Mouse (Mus musculus) embryonic facial prominence, embryonic 12.5 days (tissue): ENCODE measurements at regions not wholly inside any gene's neighbourhood (a gene's known extent, or its start where the extent isn't known, plus 50 kb on each side); places are given as distances from the start of the nearest gene placed in this dataset.

Source experiments
- ATAC-seq: fragments of 200-750 bp; cut with Nextera tagmentation; 2 replicates; pipeline ENCODE4 v1.8.0; 2017; ENCODE audit not compliant: insufficient number of reproducible peaks, insufficient read depth, low FRiP score, low TSS enrichment
- H3K27ac ChIP-seq: fragments of 300-500 bp; sonication (generic); 2 replicates; pipeline ENCODE4 v1.5.1; 2016; ENCODE audit warnings: mild to moderate bottlenecking
- H3K27me3 ChIP-seq: fragments of 300-500 bp; sonication (generic); 2 replicates; pipeline ENCODE4 v1.6.1; 2016; ENCODE audit warnings: mild to moderate bottlenecking, moderate library complexity
- H3K36me3 ChIP-seq: fragments of 300-500 bp; sonication (generic); 2 replicates; pipeline ENCODE4 v1.6.1; 2016; ENCODE audit warnings: mild to moderate bottlenecking
- H3K4me1 ChIP-seq: fragments of 300-500 bp; sonication (generic); 2 replicates; pipeline ENCODE4 v1.6.1; 2016
- H3K4me2 ChIP-seq: fragments of 300-500 bp; sonication (generic); replicated peaks from 2 replicates; pipeline ENCODE4 v1.6.1; 2016; ENCODE audit warnings: mild to moderate bottlenecking, moderate library complexity
- H3K4me3 ChIP-seq: fragments of 300-500 bp; sonication (generic); 2 replicates; pipeline ENCODE4 v1.5.1; 2016; ENCODE audit warnings: mild to moderate bottlenecking
- H3K9ac ChIP-seq: fragments of 300-500 bp; sonication (generic); 2 replicates; pipeline ENCODE4 v1.6.1; 2016; ENCODE audit warnings: mild to moderate bottlenecking, moderate library complexity
- H3K9me3 ChIP-seq: fragments of 300-500 bp; sonication (generic); 2 replicates; pipeline ENCODE4 v1.6.1; 2016; ENCODE audit warnings: mild to moderate bottlenecking, moderate library complexity
- WGBS: fragments of 180-500 bp; shearing (Covaris S2); methylation state at CpG from one replicate; pipeline ENCODE4 v1.1.7; 2016; 5-methylcytosine and 5-hydroxymethylcytosine counted together

DNA sequence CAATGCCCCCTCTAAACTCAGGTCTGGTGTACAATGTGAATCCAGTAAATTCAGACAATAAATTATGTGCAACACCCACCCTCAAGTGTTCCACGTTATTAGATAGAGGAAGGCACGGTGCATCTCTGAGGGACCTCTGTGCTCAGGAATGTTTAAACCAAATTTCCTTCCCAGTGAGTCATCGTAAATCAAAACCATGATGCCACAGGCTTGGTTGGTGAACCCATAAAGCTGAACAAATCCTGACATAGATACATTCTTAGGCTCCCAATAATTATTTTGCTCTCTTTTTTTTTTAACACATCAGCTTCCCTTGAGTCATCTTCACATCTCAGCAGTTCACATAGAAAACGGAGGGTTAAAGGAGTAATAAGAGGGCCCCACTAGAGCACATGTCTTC, 173.6 kb upstream of the Zpld1 start:
- 72% methylated on average over 4 of the region's 4 CpGs for whole genome bisulfite sequencing
- Histone ChIP-seq H3K27me3 (no peaks in the 10 kb centered on the region), H3K27ac (no peak overlapping the region), H3K4me2 (no peak overlapping the region), H3K4me3 (no peak overlapping the region), H3K9ac (no peak overlapping the region), H3K4me1 (no peaks in the 10 kb centered on the region), H3K36me3 (no peaks in the 10 kb centered on the region), H3K9me3 (no peaks in the 10 kb centered on the region)
- ATAC-seq, result no peak

DNA sequence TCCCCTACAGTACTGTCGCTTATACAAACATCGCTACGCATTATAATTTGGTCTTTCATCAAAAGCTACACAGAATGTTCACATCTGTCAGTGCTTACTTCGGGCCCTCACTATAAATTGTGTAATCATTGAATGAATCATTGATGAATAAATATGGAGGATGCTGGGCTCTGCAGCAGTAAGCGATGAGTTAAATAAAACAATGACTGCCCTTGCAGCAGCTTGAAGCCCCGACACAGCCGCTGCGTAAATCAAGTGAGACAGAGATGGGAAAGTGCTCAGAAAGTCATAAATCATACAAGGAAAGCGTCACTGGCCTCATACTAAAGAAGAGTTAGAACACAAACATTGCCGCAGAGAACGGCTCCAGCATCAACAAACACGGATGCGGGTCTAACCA, 172.9 kb upstream of the Zpld1 start:
- Histone ChIP-seq H3K9ac (no peak overlapping the region), H3K4me3 (no peak overlapping the region), H3K4me2 (no peak overlapping the region), H3K27me3 (no peaks in the 10 kb centered on the region), H3K4me1 (no peaks in the 10 kb centered on the region), H3K36me3 (no peaks in the 10 kb centered on the region), H3K27ac (no peak overlapping the region), H3K9me3 (no peaks in the 10 kb centered on the region)
- no peak for ATAC-seq
- 77% methylated on average over 13 of the region's 13 CpGs for WGBS

DNA sequence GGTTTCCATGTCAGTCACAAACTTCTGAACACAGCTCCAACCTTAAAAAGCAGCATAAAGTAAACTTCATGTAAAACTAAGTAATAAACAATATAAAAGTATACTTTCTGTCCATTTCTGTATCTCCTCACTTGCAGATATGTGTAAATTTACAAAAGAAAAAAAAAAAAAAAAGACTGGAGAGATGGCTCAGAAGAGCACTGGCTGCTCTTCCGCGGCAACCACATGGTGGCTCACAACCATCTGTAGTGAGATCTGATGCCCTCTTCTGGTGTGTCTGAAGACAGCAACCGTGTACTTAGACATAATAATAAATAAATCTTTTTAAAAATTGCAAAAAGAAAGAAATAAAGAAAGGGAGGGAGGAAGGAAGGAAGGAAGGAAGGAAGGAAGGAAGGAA, 171.9 kb upstream of the Zpld1 start:
- Histone ChIP-seq H3K27me3 (no peaks in the 10 kb centered on the region), H3K36me3 (no peaks in the 10 kb centered on the region), H3K4me1 (no peaks in the 10 kb centered on the region), H3K4me3 (no peak overlapping the region), H3K9ac (no peak overlapping the region), H3K4me2 (no peak overlapping the region), H3K9me3 (no peaks in the 10 kb centered on the region), H3K27ac (no peak overlapping the region)
- 58% methylated on average over 3 of the region's 3 CpGs for WGBS
- no peak for ATAC-seq

DNA sequence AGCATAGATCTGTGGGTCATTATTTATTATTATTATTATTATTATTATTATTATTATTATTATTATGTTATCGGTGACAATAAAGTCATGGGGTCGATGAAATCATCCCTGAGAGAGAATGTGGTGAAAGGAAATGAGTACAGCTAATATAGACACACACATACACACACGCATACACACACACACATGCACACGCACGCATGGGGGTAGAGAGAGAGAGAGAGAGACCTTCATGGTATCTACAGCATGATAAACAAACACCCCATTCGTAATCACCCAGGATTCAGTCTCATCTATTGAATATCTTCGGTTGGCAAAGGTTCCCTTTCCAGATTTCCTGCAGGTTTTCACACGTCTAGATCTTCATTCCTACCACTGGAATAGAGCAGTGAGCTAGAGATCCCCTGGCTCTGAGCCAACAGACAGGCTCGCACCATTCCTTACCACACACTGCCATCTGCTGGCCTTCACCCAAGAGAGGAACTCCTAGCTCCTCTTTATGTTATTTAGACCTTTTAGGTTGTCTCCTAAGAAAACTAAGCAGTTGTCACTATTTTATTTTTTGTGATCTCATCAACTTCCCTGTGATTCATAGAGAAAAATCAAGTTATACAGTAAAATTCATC, 171.2 kb upstream of the Zpld1 start:
- 0 out of 2 replicates have a peak, but pooled peaks have one; percentile 56 for ATAC-seq
- no peak overlapping the region for H3K9ac ChIP-seq
- WGBS, result 46% methylated on average over 9 of the region's 9 CpGs

DNA sequence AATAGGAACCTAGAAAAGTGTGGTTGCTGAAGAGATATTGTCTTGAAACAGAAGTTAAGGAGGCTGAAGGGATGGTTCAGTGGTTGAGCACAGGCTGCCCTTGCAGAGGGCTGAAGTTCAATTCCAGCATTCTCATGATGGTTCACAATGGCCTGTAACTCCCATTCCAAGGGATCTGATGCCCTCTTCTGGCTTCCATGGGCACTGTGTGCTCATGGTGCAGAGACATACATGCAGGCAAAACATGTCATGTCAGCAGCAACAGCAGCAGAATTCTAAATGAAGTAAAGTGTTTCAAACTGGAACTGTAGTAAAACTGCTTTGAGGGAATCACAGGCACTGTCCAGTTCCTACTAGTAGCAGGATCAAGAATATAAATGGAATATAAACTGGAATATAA, 162.7 kb upstream of the Zpld1 start:
- Histone ChIP-seq H3K4me2 (no peak overlapping the region), H3K9ac (no peak overlapping the region), H3K36me3 (no peaks in the 10 kb centered on the region), H3K27me3 (no peaks in the 10 kb centered on the region), H3K4me3 (no peak overlapping the region), H3K4me1 (no peaks in the 10 kb centered on the region), H3K9me3 (no peaks in the 10 kb centered on the region), H3K27ac (no peak overlapping the region)
- no peak for ATAC-seq

More for the DNA sequence above, 171.2 kb upstream of the Zpld1 start:
- no peak overlapping the region for H3K27ac ChIP-seq
- no peaks in the 10 kb centered on the region for H3K9me3 ChIP-seq
- H3K36me3 ChIP-seq, result no peaks in the 10 kb centered on the region
- H3K4me3 ChIP-seq, result no peak overlapping the region
- no peaks in the 10 kb centered on the region for H3K4me1 ChIP-seq
- no peaks in the 10 kb centered on the region for H3K27me3 ChIP-seq
- H3K4me2 ChIP-seq, result no peak overlapping the region

DNA sequence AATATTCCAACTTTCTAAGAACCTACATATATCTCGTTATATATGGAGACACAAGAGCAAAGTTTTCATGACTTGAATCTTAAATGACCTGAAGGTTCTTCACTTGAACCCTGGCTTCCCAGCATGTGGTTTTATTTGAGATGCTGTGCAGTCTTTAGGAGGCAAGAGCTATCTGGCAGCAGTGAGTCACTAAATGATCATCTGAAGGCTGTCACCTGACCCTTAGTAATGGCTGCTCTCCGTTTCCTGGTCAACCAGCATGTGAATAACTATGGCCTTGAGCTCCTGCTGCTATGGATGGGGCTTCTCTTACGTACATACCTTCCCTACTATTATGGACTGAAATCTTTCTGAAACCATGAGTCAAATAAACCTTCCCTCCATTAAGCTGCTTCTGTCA, 149.8 kb upstream of the Zpld1 start:
- WGBS, result 84% methylated on average over 3 of the region's 3 CpGs
- Histone ChIP-seq H3K27ac (no peak overlapping the region), H3K9ac (no peak overlapping the region), H3K27me3 (no peaks in the 10 kb centered on the region), H3K4me3 (no peak overlapping the region), H3K36me3 (no peaks in the 10 kb centered on the region), H3K4me2 (no peak overlapping the region), H3K4me1 (no peaks in the 10 kb centered on the region), H3K9me3 (no peaks in the 10 kb centered on the region)
- ATAC-seq, result no peak

DNA sequence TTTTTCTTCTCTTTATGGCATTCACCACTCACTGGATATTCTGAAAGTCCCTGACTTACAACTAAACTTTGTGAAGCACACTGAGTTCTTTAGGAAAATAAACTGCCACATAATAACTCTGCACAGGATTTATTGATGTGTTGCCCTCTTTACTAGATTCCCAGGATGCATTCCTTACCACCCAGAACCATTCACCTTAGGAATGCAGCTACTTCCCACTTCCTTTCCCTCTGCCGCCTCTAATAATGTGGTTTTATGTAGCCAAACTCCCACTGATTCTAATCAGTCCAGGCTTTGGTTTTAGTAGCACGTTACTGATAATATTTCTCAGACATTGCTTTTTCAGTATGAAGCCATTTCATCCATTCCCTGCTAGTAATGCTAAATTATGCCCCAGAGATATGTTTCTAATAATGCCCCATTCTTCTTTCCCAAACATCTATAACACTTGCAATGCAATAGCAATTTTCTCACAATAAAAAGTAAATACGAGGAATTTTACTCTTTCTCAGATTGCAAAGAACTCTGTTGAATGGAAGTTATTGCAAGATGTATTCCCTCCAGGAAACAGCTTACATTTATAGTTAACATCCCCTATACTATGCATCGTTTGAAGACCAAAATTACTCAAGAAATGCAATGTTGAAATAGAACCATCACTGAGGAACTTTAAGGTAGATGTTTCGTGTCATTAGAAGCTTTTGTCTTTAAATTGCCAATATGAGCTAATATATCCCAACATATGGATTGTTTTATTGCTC, 145.2 kb upstream of the Zpld1 start:
- no peak overlapping the region for H3K4me3 ChIP-seq
- no peak overlapping the region for H3K9ac ChIP-seq
- no peaks in the 10 kb centered on the region for H3K36me3 ChIP-seq
- no peak overlapping the region for H3K27ac ChIP-seq
- no peak for ATAC-seq
- WGBS, result 52% methylated on average over 5 of the region's 5 CpGs
- H3K27me3 ChIP-seq, result no peaks in the 10 kb centered on the region
- H3K4me2 ChIP-seq, result no peak overlapping the region
- no peaks in the 10 kb centered on the region for H3K4me1 ChIP-seq
- H3K9me3 ChIP-seq, result no peaks in the 10 kb centered on the region

DNA sequence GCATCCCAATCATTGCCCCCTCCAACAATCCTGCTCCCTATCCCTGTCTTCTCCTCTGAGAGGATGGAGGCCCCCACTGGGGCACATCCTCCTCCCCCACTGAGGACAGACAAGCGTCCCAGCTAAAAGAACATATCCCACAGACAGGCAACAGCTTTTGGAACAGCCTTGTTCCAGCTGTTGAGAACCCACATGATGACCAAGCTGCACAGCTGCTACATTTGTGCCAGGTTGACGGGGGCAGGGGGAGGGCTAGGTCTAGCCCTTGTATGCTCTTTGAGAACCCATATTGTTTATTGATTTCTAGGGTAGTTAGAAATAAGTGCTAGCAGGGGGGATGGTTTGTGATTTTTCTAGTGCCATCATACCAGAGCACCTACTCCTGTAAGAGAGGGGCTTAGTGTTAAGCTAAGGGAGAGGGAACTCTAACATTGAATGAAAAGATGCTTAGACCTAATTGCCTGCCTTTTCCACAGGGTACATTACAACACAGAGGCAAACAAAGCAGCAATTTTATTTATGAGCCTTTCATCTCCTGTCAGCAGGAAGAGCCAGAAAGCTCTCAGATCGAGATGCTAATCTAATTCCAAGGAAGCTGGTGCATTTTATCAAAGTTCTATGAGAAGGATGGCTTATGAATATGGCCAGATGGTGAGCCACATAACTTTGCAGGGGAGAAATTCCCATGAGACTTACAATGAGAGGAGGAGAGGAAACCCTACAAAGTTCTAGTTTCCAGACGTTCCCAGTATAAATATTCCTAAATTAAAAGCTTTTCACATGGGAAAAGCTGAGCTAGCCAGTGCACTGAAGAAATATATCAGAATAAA, 137.6 kb upstream of the Zpld1 start:
- no peaks in the 10 kb centered on the region for H3K4me1 ChIP-seq
- H3K9me3 ChIP-seq, result no peaks in the 10 kb centered on the region
- no peaks in the 10 kb centered on the region for H3K27me3 ChIP-seq
- 50% methylated on average over 4 of the region's 4 CpGs for WGBS
- H3K4me3 ChIP-seq, result no peak overlapping the region
- no peak overlapping the region for H3K4me2 ChIP-seq
- H3K27ac ChIP-seq, result no peak overlapping the region
- no peak for ATAC-seq
- no peaks in the 10 kb centered on the region for H3K36me3 ChIP-seq
- no peak overlapping the region for H3K9ac ChIP-seq

DNA sequence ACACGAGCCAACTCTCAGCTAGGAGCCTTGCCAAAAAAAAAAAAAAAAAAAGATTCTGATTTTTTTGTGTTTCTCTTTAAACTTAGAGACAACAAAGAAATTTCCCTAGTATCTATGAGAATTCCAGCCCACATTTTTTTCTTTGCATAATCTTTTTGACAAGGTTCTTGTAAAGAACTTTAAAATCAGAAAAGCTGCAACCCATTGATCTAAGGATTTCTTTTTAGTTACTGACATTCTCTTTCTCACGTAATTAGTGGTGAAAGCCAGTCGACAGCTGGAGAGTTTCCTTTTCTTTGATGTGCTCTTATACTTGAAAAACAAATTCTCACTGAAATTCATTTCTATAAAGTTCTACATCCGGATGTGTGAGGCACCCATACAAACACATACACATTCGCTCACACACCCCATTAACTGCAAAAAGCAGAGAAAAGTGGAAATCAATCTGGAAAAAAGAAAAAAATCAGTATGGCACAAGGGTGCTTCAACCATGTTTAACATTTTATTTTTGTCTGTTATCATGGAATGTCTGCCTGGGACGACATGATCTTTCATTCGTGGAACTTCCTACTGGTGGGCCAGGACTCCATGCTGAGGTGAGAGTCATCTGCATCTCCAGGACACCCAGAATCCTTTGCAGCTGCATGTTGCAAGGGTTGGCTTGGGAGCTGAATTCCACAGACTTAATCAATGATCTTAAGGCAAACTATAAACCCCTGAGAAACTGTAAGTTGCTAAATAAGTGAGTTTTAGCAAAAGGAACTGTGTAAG, 124.0 kb upstream of the Zpld1 start:
- Histone ChIP-seq H3K27ac (no peak overlapping the region), H3K27me3 (no peaks in the 10 kb centered on the region), H3K9ac (no peak overlapping the region), H3K9me3 (no peaks in the 10 kb centered on the region), H3K4me3 (no peak overlapping the region), H3K4me1 (no peaks in the 10 kb centered on the region), H3K36me3 (no peaks in the 10 kb centered on the region), H3K4me2 (no peak overlapping the region)
- WGBS, result 51% methylated on average over 7 of the region's 7 CpGs
- no peak for ATAC-seq

DNA sequence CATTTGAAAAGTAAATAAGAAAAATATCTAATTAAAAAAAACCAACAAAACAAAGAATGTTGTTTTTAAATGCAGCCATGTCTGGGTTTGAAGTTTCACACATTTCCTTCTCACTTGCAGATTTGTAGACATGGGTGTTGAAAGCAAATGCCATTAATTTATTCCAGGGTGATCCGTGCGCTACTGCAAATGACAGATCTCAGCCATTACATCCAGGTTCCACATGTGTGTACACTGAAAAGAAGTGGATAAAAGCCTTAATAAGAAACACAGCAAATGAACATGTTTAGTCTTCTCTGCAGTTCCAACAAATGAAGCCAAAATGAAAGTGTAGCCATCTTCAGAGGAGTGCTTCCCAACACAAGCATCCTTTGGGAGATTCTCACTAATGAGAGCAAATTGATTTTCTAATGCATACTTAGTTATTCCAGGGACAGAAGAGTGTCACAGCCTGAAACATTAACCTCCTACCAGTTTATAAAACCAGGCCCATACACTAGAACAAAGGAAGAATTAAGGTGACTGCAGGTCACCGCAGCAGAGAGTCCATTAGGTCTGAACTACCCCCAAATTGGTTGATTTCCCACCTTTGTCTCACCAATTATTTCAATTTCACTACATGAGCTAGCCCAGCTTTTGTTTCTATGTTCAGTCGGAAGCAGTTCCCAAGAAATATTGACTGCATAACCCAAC, 123.2 kb upstream of the Zpld1 start:
- H3K4me2 ChIP-seq, result no peak overlapping the region
- no peaks in the 10 kb centered on the region for H3K27me3 ChIP-seq
- no peaks in the 10 kb centered on the region for H3K36me3 ChIP-seq
- H3K27ac ChIP-seq, result no peak overlapping the region
- H3K4me3 ChIP-seq, result no peak overlapping the region
- H3K9ac ChIP-seq, result no peak overlapping the region
- H3K4me1 ChIP-seq, result no peaks in the 10 kb centered on the region
- WGBS, result 63% methylated on average over 4 of the region's 4 CpGs
- H3K9me3 ChIP-seq, result no peaks in the 10 kb centered on the region
- no peak for ATAC-seq

DNA sequence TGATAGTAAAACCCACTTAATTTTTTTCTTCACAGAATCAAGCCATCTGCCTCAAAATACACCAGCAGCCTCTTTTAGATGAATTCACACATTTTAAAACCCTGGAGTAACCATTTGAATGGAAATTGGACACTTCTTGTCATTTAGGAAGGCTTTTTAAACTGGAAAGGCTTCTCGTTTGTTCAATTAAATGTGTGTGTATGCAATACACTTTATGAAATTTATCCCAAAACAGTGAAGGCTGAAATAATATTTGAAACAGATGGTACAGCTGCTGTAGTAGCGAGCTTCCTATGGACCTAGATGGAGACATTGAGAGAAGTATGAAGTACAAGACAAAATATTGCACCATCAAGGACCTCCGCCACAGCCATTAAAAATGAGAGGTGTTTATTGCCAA, 121.1 kb upstream of the Zpld1 start:
- Histone ChIP-seq H3K9me3 (no peaks in the 10 kb centered on the region), H3K4me2 (no peak overlapping the region), H3K4me1 (no peaks in the 10 kb centered on the region), H3K36me3 (no peaks in the 10 kb centered on the region), H3K27ac (no peak overlapping the region), H3K4me3 (no peak overlapping the region), H3K27me3 (no peaks in the 10 kb centered on the region), H3K9ac (no peak overlapping the region)
- WGBS, result 62% methylated on average over 3 of the region's 3 CpGs
- no peak for ATAC-seq
